Mouse (Mus musculus): ENCODE measurements around the gene Cacna1c. TPM values are rescaled to one million over a fixed set of nuclear protein-coding genes. Genes with fewer than 3 reads are reported as not detected.

Cacna1c gene
- polyA plus RNA-seq, 1 experiment: 1.0 TPM

GRCm38 (mm10) chr6:118741841-118742240 lies 454.4 kb downstream of the Cacna1c start:
- no peaks in the 10 kb centered on the region for H3K27me3 ChIP-seq (ENCODE audit: control insufficient read depth, insufficient read depth, low read length, poor library complexity, severe bottlenecking)
- H3K9me3 ChIP-seq (replicated peaks; ENCODE audit: control insufficient read depth, insufficient read depth, low read length, poor library complexity, severe bottlenecking): no peaks in the 10 kb centered on the region
- no peaks in the 10 kb centered on the region for H3K36me3 ChIP-seq (ENCODE audit: control insufficient read depth, insufficient read depth, low read length, poor library complexity, severe bottlenecking)
- no peak overlapping the region for H3K9ac ChIP-seq (ENCODE audit: low read depth, poor library complexity, severe bottlenecking)
- H3K4me1 ChIP-seq (ENCODE audit: control insufficient read depth, insufficient read depth, low read length): no peaks in the 10 kb centered on the region
- no peak overlapping the region for H3K4me3 ChIP-seq (ENCODE audit: low read depth, low read length)
- TF ChIP-seq EP300 (IDR thresholded peaks at IDR 0.05; ENCODE audit: insufficient read depth, low read depth, low read length): no peak
- no peak for TF ChIP-seq POLR2A (IDR thresholded peaks at IDR 0.05; ENCODE audit: insufficient read depth, low read length)
- no peak for TF ChIP-seq CTCF (IDR thresholded peaks at IDR 0.05; ENCODE audit: low read depth, low read length)
- no peak overlapping the region for H3K27ac ChIP-seq (ENCODE audit: insufficient read depth, low read length)

GRCm38 (mm10) chr6:118739961-118740599 lies 456.1 kb downstream of the Cacna1c start:
- H3K9ac ChIP-seq (ENCODE audit: low read depth, poor library complexity, severe bottlenecking): no peak overlapping the region
- H3K9me3 ChIP-seq (replicated peaks; ENCODE audit: control insufficient read depth, insufficient read depth, low read length, poor library complexity, severe bottlenecking): no peaks in the 10 kb centered on the region
- no peak overlapping the region for H3K4me3 ChIP-seq (ENCODE audit: low read depth, low read length)
- TF ChIP-seq POLR2A (IDR thresholded peaks at IDR 0.05; ENCODE audit: insufficient read depth, low read length) (no peak), CTCF (IDR thresholded peaks at IDR 0.05; ENCODE audit: low read depth, low read length) (no peak), EP300 (IDR thresholded peaks at IDR 0.05; ENCODE audit: insufficient read depth, low read depth, low read length) (no peak)
- no peak overlapping the region for H3K27ac ChIP-seq (ENCODE audit: insufficient read depth, low read length)
- no peaks in the 10 kb centered on the region for H3K27me3 ChIP-seq (ENCODE audit: control insufficient read depth, insufficient read depth, low read length, poor library complexity, severe bottlenecking)
- no peaks in the 10 kb centered on the region for H3K4me1 ChIP-seq (ENCODE audit: control insufficient read depth, insufficient read depth, low read length)
- H3K36me3 ChIP-seq (ENCODE audit: control insufficient read depth, insufficient read depth, low read length, poor library complexity, severe bottlenecking): no peaks in the 10 kb centered on the region

GRCm38 (mm10) chr6:118739344-118739743 lies 456.9 kb downstream of the Cacna1c start:
- Histone ChIP-seq H3K4me3 (ENCODE audit: low read depth, low read length) (no peak overlapping the region), H3K9ac (ENCODE audit: low read depth, poor library complexity, severe bottlenecking) (no peak overlapping the region), H3K27ac (ENCODE audit: insufficient read depth, low read length) (no peak overlapping the region), H3K27me3 (ENCODE audit: control insufficient read depth, insufficient read depth, low read length, poor library complexity, severe bottlenecking) (no peaks in the 10 kb centered on the region), H3K9me3 (replicated peaks; ENCODE audit: control insufficient read depth, insufficient read depth, low read length, poor library complexity, severe bottlenecking) (no peaks in the 10 kb centered on the region), H3K36me3 (ENCODE audit: control insufficient read depth, insufficient read depth, low read length, poor library complexity, severe bottlenecking) (no peaks in the 10 kb centered on the region), H3K4me1 (ENCODE audit: control insufficient read depth, insufficient read depth, low read length) (no peaks in the 10 kb centered on the region)
- TF ChIP-seq POLR2A (IDR thresholded peaks at IDR 0.05; ENCODE audit: insufficient read depth, low read length): no peak
- TF ChIP-seq CTCF (IDR thresholded peaks at IDR 0.05; ENCODE audit: low read depth, low read length): no peak
- no peak for TF ChIP-seq EP300 (IDR thresholded peaks at IDR 0.05; ENCODE audit: insufficient read depth, low read depth, low read length)

- H3K4me3 ChIP-seq (ENCODE audit: low read depth, low read length): no peak overlapping the region
- H3K27ac ChIP-seq (ENCODE audit: insufficient read depth, low read length): no peak overlapping the region
- no peaks in the 10 kb centered on the region for H3K4me1 ChIP-seq (ENCODE audit: control insufficient read depth, insufficient read depth, low read length)
- no peaks in the 10 kb centered on the region for H3K9me3 ChIP-seq (replicated peaks; ENCODE audit: control insufficient read depth, insufficient read depth, low read length, poor library complexity, severe bottlenecking)
- TF ChIP-seq EP300 (IDR thresholded peaks at IDR 0.05; ENCODE audit: insufficient read depth, low read depth, low read length) (no peak), POLR2A (IDR thresholded peaks at IDR 0.05; ENCODE audit: insufficient read depth, low read length) (no peak), CTCF (IDR thresholded peaks at IDR 0.05; ENCODE audit: low read depth, low read length) (no peak)
- no peak overlapping the region for H3K9ac ChIP-seq (ENCODE audit: low read depth, poor library complexity, severe bottlenecking)
- H3K36me3 ChIP-seq (ENCODE audit: control insufficient read depth, insufficient read depth, low read length, poor library complexity, severe bottlenecking): no peaks in the 10 kb centered on the region
- H3K27me3 ChIP-seq (ENCODE audit: control insufficient read depth, insufficient read depth, low read length, poor library complexity, severe bottlenecking): no peaks in the 10 kb centered on the region
Measured at GRCm38 (mm10) chr6:118738656-118739055, 457.6 kb downstream of the Cacna1c start.

- no peaks in the 10 kb centered on the region for H3K4me1 ChIP-seq (ENCODE audit: control insufficient read depth, insufficient read depth, low read length)
- no peaks in the 10 kb centered on the region for H3K36me3 ChIP-seq (ENCODE audit: control insufficient read depth, insufficient read depth, low read length, poor library complexity, severe bottlenecking)
- H3K9me3 ChIP-seq (replicated peaks; ENCODE audit: control insufficient read depth, insufficient read depth, low read length, poor library complexity, severe bottlenecking): no peaks in the 10 kb centered on the region
- H3K9ac ChIP-seq (ENCODE audit: low read depth, poor library complexity, severe bottlenecking): no peak overlapping the region
- TF ChIP-seq CTCF (IDR thresholded peaks at IDR 0.05; ENCODE audit: low read depth, low read length) (no peak), POLR2A (IDR thresholded peaks at IDR 0.05; ENCODE audit: insufficient read depth, low read length) (no peak), EP300 (IDR thresholded peaks at IDR 0.05; ENCODE audit: insufficient read depth, low read depth, low read length) (no peak)
- H3K4me3 ChIP-seq (ENCODE audit: low read depth, low read length): no peak overlapping the region
- no peaks in the 10 kb centered on the region for H3K27me3 ChIP-seq (ENCODE audit: control insufficient read depth, insufficient read depth, low read length, poor library complexity, severe bottlenecking)
- H3K27ac ChIP-seq (ENCODE audit: insufficient read depth, low read length): no peak overlapping the region
Measured at GRCm38 (mm10) chr6:118737078-118737477, 459.1 kb downstream of the Cacna1c start.

GRCm38 (mm10) chr6:118736491-118736890 lies 459.7 kb downstream of the Cacna1c start:
- Histone ChIP-seq H3K27ac (ENCODE audit: insufficient read depth, low read length) (no peak overlapping the region), H3K9me3 (replicated peaks; ENCODE audit: control insufficient read depth, insufficient read depth, low read length, poor library complexity, severe bottlenecking) (no peaks in the 10 kb centered on the region), H3K27me3 (ENCODE audit: control insufficient read depth, insufficient read depth, low read length, poor library complexity, severe bottlenecking) (no peaks in the 10 kb centered on the region), H3K4me1 (ENCODE audit: control insufficient read depth, insufficient read depth, low read length) (no peaks in the 10 kb centered on the region), H3K36me3 (ENCODE audit: control insufficient read depth, insufficient read depth, low read length, poor library complexity, severe bottlenecking) (no peaks in the 10 kb centered on the region), H3K9ac (ENCODE audit: low read depth, poor library complexity, severe bottlenecking) (no peak overlapping the region), H3K4me3 (ENCODE audit: low read depth, low read length) (no peak overlapping the region)
- TF ChIP-seq POLR2A (IDR thresholded peaks at IDR 0.05; ENCODE audit: insufficient read depth, low read length) (no peak), CTCF (IDR thresholded peaks at IDR 0.05; ENCODE audit: low read depth, low read length) (no peak), EP300 (IDR thresholded peaks at IDR 0.05; ENCODE audit: insufficient read depth, low read depth, low read length) (no peak)

Measured in ES-Bruce4 (cell line).